Mouse (Mus musculus): Measurements from ENCODE around the gene Col6a1.
"Not testable (repeated sequence)": the region's sequence is repeated elsewhere in the genome, so short reads cannot be mapped to it uniquely, and the experiment has no call there.

Col6a1 gene

DNA sequence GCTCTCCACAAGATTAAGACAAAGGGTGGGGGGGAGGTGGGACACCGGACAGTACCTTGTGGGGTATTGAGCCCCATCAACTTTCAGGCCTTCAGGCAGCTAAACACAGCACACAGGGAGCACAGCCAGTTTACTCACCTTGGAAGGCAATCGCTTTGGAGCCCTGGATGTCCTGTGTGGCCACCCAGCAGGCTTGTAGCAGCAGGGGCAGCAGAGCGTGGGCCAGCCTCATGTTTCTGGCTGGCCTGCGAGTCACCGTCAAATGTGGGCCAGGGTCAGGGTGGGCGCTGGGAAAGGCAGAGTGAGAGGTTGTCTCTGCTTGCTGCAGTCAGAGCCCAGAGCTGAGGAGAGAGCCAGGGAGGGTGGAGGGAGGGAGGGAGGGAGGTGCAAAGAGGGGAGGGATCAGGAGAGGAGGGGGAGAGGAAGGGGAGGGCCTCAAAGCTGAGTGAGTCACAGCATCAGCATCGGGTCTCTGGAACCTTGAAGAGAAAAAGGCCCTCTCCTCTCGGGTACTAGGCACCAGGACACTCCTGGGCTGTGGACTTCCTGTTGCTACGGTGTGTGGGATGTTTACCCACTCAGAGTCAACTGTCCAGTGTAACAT lies at the start of gene Col6a1:
Gene Col6a1, minus strand, starts transcription at position 487 of the 604 bp plus-strand sequence.
- DNase-seq (ENCODE audit: extremely low read depth, low read depth): no peak

DNA sequence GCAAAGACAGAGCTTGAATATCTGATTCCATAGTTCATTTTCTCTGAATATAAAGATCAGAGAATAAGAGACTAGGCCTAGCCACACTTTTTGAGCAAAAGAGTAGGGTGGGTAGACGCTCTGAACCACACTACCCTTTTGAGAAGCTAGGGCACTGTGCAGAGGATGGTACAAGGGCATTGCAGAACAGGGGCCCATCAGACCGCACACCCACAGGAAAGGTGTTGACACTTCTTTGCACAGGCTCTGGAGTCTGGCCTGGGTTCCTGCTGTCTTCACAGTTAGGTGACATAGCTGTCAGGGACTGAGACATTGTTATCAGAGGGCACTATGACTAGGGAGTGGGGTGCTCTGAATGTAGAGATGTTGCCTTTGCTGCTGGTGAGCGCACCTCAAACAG lies 45.7 kb upstream of the Col6a1 start:
- DNase-seq (ENCODE audit: extremely low read depth, low read depth): no peak

DNA sequence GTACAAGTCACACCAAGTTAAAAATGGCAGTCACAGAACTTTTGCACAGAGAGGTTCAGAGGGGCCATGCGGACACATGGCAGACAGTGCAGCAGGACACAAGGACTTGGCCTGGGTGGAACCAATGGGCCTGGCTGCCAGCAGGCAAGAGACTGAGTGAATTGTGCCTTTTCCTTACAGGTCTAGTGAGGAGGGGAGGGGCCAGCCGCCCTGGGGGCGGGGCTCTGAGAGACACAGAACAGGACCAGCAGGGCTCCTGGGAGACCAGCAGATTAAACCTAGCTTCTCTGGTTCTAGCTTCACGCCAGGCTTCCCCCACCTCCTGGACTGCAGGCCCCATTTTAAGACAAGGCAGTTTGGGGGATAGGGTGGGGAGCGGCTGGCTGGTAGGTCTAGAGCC lies 45.1 kb upstream of the Col6a1 start:
- no peak for DNase-seq (ENCODE audit: extremely low read depth, low read depth)

DNA sequence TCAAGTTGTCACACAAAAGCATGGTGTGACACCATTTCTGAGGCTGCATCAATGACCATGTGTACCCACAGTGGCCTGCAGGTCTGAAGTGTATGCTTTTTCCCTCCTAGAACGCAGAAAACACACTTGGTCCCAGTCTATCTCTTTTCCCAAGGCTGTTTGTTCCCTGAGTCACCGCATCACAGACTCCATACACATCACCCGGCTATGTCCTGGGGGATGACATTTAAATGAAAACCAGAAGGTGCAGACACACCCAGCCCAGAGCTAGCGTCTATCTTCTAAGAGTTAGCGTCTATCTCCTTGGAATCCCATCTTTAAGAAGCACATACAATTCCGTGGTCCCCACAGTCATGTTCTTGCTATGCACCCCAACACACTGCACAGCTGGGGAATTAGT lies 43.6 kb upstream of the Col6a1 start:
- DNase-seq (ENCODE audit: extremely low read depth, low read depth): no peak

DNA sequence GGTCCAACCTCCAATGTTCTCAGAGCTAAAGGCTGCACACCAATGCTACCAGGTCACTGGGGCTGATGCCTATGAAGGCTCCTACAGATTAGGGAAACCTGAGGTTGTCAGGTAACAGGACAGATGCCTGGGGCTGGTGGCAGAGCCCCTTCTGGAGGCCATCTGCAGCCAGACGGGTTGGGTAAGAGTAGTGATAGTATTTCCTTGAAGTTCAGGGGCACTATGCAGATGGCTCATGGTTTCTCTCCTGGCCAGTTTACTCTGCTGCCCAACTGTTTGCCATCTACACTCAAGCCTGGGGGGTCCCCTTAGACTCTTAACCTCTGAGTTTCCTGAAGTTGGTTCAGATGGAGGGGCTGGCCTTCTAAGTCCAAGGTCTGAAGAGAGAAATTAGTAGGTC lies 40.2 kb upstream of the Col6a1 start:
- no peak for DNase-seq (ENCODE audit: extremely low read depth, low read depth)

- DNase-seq (ENCODE audit: extremely low read depth, low read depth): no peak
Observed at GRCm38 (mm10) chr10:76764927-76765326, 39.0 kb upstream of the Col6a1 start.

DNA sequence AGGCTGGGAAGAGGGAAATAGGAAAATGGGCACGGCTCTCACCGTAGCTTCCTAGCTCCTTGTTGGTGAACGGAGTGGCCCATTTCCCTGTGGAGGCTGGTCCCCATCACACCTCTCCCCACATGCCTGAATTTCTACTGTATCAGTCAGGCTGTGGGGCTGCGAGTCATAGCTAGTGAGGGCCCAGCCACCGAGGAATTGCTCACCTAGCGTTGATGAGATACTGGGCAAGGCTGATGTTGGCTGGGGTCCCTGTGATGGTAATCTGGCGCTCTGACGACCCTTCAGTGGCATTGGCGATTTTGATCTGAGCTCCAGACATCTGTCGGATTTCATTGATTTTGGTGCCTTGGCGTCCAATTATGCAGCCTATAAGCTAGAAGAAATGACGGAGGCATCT lies 37.0 kb upstream of the Col6a1 start:
- no peak for DNase-seq (ENCODE audit: extremely low read depth, low read depth)

GRCm38 (mm10) chr10:76762411-76762810 lies 36.4 kb upstream of the Col6a1 start:
- DNase-seq (ENCODE audit: extremely low read depth, low read depth): no peak

- DNase-seq (ENCODE audit: extremely low read depth, low read depth): no peak
Observed at GRCm38 (mm10) chr10:76759878-76760277, 33.9 kb upstream of the Col6a1 start.

DNA sequence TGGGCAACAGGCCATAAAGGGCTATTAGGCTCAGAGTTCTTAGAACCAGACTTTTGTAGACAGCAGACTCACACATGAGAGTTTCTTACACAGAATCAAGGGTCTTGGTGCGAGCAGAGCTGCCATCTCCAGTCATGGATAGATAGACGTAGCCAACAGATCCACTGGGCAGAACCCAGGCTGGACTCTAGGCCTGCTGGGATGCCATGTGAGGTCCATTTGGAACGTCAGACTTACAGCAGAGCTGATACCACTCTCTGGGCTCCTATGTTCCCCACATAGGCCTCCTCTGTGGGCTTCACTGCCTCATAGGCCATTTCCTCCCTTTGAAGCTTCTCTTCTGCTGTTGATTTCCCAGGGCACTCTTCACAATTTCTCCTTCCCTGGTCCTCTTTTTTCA lies 27.7 kb upstream of the Col6a1 start:
- DNase-seq (ENCODE audit: extremely low read depth, low read depth): no peak

- not testable (repeated sequence) for DNase-seq (ENCODE audit: extremely low read depth, low read depth)
Observed at GRCm38 (mm10) chr10:76744267-76744666, 18.3 kb upstream of the Col6a1 start.

DNA sequence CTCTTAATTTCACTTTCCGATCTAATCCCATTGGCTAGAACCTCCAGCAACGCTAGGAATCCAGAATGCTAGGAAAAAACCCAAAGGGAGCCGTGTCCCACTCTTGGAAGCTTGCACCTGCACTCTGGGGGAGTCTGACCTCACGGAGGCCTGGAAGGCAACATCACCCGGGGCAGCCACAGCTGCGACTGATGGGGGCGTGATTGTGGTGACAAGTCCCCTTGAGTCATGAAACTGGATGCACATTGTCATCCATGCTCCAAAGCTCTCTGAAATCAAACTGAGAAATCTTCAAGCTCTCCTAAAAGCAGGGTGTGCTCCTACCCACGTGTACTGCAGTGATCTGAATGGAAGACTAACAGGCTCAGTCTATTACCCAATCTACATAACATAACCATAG lies 10.8 kb upstream of the Col6a1 start:
- no peak for DNase-seq (ENCODE audit: extremely low read depth, low read depth)

DNA sequence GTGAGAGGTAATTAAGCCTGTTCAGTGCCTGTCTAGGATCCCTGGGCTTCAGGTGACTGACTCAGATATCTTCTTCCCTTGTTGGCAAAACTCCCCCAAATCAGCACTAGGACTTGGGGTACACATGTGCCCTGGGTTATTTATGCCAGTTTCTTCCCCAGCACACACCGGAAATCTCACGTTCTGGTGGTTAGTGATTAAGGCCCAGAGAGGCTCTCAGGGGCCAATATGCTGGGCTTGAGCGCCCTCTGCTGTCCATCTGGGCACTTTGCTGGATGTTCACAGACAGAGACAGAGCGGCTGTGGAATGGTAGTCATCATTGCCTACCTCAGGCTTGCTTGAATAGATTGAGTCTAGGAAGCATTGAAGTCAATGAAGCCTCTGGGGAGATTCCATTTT lies 9.0 kb upstream of the Col6a1 start:
- DNase-seq (ENCODE audit: extremely low read depth, low read depth): peak; percentile 67

DNA sequence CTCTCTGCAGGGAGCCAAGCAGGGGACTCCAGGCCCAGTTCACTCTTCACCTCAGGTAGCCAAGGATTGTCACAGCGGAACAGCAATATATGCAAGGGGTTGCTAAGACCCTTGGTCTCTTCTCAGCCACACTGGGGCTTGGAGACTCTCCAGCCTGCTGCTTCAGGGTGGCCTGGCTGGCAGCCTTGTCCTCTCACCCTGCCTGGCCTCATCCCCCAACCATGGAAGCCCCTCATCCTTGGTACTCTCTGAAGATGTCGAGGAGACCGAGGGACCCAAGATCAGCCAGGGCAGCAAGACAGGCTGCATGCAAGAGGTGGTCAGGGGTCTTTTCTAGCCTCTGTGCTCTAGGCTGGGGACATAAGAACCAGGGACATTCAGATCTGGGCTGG lies 7.7 kb upstream of the Col6a1 start:
- no peak for DNase-seq (ENCODE audit: extremely low read depth, low read depth)

DNA sequence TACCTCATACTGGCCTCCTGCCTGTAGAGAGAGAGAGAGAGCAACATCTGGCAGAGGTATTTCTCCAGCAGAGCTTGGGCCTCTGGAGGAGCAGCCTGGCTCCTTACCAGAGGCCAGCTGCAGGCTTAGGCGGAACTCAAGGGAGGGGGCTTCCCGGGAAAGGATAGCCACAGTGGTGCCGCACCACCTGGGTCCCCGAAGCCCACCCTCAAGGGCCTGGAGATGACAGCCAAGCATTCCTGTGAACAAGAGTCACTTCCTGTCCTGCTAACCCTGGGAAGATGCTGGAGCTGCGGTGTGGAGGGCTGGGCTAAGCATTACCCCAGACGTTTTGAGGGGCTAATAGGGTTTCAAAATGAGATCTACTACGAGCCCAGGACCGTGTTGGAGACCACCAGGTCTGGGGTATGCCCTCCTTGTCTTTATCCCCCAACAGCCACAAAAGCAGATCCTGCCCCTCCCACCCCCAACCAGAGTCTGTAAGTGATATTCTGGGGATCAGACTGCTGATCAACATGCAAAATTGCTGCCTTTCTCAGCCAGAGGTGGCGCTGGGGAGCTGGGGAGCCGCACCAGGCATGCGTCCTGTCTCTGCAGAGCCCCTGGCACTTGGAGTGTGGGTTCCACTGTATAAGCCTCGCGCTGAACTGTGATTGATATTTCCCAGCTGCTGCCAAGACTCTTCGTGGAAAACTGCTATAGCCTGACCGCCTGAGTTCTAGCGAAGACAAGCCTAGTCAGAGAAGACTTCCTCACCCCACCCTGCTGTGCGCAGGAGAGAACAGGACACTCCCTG lies 7.1 kb upstream of the Col6a1 start:
- peak; percentile 3 for DNase-seq (ENCODE audit: extremely low read depth, low read depth)

DNA sequence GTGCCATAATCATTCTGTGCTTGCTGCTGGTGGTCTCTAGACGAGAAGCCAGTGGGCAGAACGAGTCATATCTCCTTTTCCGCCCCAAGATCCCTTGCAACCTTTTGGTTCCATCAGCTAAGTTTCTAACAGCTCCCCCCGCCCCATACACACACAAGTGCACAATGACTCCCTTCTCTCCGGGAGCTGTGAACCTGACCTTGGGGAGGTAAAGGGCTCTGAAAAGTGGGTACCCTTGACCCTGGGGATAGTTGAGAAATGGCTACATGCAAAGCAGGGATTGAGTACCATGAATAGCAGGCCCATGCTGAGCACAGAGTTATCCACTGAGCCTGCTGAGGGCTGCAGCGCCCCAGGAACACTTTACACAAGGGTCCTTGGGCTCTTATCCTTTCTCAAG lies 6.4 kb upstream of the Col6a1 start:
- no peak for DNase-seq (ENCODE audit: extremely low read depth, low read depth)

GRCm38 (mm10) chr10:76731621-76732239 lies 5.8 kb upstream of the Col6a1 start:
- no peak for DNase-seq (ENCODE audit: extremely low read depth, low read depth)

- no peak for DNase-seq (ENCODE audit: extremely low read depth, low read depth)
Observed at GRCm38 (mm10) chr10:76729631-76730620, 4.0 kb upstream of the Col6a1 start.

DNA sequence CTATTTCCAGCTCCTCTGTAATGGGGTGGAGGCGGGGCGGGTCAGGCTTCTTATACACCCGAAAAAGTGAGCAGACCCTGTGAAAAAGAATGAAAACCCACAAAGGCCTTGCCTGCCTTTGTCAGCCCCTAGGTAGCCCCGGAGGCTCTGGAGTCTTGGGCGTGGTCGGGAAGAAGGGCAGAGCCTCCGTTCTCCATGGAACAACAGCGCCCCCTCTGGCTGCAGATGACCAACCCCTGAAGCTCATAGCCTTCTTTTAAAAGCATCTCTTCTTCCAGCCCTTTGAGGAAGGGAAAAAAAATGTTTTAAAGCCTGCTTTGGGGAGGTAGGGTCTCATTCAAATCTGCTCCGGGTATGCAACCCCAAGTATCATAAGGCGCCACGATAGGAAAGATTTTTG lies 2.4 kb upstream of the Col6a1 start:
- peak; percentile 17 for DNase-seq (ENCODE audit: extremely low read depth, low read depth)

DNA sequence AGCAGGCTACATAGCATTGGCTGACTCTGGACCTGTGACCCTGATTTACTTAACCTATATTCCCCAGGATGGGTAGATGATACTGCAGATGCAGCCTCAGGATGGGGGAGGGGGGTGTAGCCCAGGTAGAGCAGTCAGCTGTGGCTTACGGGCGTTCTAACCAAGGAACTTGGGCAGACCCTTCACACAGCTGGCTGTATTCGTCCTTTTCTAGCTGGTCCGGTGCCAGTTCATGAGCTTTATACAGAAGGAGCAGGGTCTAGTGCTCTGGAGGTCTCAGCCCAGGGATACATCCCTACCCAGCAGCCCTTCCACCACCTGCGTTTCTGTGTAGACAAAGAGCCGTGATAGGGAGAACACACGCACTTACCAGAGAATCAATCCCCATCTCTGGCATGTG lies 1.3 kb upstream of the Col6a1 start:
- no peak for DNase-seq (ENCODE audit: extremely low read depth, low read depth)

DNA sequence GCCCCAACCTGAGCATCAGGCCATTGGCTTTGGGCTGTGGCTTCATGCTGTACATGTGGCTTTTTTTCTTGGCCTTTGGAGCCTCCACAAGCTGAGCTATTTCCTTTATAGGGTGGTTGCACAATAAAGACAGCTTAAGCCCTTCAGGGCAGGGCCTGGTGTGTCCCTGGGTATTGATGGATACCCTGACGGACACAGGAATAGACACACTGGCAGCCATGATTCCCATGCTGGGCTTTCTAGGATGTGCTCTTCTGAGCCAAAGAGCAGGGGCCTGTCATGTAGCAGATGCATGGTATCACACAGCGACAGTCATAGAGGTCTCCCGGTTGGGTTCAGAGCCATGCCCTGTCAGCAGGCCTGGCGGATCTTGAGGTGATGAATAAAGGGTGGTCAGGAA lies 898 bp upstream of the Col6a1 start:
- no peak for DNase-seq (ENCODE audit: extremely low read depth, low read depth)

DNA sequence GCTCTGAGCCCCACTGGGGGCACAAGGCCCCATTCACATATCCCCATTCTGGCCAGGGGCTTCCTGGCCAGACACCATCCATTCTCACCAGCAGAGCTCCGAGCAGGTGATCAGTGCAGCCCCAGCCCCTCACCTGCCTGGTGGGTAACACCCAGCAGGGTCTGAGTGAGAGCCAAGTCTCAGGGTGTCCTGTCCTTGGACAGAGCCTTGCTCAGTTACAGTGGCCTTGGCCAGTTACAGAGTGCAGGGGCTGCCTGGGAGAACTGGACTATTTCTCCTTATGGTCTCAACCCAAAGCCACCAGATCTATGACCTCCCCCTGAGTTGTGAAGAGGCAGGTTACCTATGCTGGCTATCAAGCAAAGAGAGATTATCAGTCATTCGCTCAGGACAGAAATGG lies 871 bp downstream of the Col6a1 start:
- DNase-seq (ENCODE audit: extremely low read depth, low read depth): no peak

All from MEL-GATA-1-ER (cell line).